Mouse (Mus musculus): ENCODE measurements around the gene Pard3b.
"Not testable (repeated sequence)": the region's sequence is repeated elsewhere in the genome, so short reads cannot be mapped to it uniquely, and the experiment has no call there.

Gene Pard3b

DNA sequence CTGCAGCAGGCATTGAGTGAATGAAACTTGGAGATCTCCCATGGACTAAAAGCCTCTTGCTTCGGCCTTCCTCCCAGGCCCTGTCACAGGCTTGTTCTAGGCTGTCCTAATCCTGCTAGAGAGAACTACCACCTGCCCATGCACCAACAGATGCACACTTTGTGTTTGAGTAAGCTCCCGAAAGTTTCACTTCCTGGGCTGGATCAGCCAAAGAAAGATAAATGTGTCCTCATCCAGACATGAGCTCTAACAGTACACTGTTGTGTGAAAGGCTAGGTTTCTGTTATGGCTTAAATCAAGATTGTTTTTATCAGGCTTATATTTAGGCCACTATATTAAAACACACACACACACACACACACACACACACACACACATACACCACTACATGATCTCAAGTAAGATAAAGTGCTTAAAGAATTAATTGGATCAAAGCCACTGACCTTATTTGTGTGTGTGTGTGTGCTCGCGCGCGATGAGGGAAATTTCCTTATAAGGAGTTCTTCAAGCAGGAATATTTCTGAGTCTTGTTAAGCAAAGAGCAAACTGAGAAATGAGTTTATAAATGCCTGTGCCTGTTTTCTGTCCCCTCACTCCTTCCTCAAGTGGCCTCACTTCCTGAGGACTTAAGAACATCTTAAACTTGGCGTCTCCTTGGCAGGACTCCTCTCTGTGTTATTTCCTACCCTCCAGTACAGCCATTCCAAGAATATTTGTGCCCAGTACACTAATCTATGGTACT, 940.6 kb downstream of the Pard3b start:
- DNase-seq (ENCODE audit: low spot score), result peak; percentile 26

GRCm38 (mm10) chr1:62580314-62580935, 941.8 kb downstream of the Pard3b start:
- no peak for DNase-seq (ENCODE audit: low spot score)

DNA sequence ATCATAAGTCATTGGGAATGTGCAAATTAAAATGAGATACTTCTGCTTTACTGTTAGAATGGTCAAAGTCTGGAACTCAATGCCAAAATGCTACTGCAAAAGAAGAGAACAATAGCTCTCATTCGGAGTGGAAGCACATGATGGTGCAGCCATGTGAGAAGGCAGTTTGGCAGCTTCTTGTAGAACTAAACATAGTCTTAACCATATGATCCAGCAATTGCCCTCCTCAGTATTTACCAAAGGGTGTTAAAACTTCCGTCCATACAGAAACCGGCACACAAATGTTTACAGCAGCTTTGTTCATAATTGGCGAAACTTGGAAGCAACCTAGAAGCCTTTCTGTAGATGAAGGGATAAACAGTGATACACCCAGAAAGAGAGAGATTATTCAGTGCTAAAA, 943.9 kb downstream of the Pard3b start:
- DNase-seq (ENCODE audit: low spot score), result no peak

GRCm38 (mm10) chr1:62587536-62587935, 948.9 kb downstream of the Pard3b start:
- no peak for DNase-seq (ENCODE audit: low spot score)

- peak; percentile 41 for DNase-seq (ENCODE audit: low spot score)
Measured at GRCm38 (mm10) chr1:62591296-62592031, 952.8 kb downstream of the Pard3b start.

DNA sequence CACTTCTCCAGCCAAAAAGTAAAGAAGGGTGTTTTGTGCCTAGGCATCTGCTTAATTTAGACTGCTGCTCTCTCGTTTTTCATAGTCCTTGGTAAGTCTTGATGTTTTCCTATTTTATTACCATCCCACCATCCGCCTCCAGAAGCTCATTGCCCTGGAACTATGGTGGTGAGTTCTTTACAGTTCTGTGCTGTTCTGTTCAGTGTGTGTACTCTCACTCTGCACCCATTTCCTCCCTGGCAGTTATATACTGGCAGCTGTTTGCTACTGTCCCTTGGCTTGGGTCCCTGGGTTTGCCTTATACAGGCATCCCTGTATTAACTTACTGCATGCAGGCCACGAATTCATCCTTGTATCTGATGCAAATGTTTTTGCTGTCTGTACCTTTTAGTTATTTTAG, 956.8 kb downstream of the Pard3b start:
- no peak for DNase-seq (ENCODE audit: low spot score)

GRCm38 (mm10) chr1:62597751-62598400, 959.3 kb downstream of the Pard3b start:
- no peak for DNase-seq (ENCODE audit: low spot score)

DNA sequence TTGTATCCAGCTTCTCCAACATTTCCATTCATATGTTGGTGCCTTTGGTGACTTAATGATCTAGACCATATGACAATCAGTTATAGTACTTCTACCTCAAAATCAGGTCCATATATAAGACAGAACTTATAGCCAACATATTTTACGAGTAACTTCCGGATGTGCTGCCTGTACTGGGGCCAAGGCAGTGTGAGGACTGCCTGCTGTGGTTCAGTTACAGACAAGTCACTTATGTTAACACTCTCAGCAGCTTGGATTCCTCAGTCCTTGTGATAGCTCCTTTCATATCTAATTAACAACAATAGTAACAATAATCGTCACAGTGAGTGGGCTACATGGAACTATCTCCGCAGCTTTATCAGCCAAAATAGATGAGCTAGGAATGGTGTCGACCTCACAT, 959.9 kb downstream of the Pard3b start:
- no peak for DNase-seq (ENCODE audit: low spot score)

DNA sequence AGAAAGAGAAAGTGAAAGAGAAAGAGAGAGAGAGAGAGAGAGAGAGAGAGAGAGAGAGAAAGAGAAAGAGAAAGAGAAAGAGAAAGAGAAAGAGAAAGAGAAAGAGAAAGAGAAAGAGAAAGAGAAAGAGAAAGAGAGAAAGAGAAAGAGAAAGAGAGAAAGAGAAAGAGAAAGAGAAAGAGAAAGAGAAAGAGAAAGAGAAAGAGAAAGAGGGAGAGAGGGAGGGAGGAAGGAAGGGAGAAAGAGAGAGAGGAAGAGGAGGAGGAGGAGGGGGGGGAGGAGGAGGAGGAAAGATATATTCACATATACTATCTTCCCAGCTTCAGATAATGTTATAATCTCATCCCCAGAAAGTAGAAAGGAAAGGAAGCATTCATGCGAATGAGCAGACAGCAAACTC, 966.0 kb downstream of the Pard3b start:
- not testable (repeated sequence) for DNase-seq (ENCODE audit: low spot score)

DNA sequence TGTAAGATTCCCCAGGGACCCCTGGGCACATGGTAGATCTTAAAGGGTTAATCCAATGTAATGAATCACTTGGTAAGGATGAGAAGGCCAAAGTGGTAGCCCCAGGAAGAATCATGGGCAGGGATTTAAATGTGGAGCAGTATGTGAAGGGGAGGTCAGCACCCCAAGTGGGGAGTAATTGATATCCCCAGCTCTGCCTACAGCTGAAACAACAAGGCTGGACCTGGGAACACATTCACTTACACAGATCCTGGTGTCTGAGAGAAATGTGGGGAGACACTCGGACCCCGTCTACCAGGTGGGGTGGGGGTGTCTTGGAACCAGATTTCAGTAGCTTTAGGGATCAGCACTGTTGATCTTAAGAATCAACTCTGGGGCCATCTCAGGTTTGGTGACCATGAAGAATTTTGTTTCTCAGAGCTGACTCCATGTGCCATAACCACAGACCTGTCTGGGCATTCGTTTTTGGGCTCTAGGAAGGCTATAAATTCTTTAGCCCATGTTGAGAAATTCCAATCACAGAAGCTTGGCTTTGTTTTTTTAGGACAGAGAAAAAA, 979.6 kb downstream of the Pard3b start:
- peak; percentile 55 for DNase-seq (ENCODE audit: low spot score)

GRCm38 (mm10) chr1:62619456-62619855, 980.8 kb downstream of the Pard3b start:
- DNase-seq (ENCODE audit: low spot score), result no peak

GRCm38 (mm10) chr1:62622447-62622846, 983.8 kb downstream of the Pard3b start:
- DNase-seq (ENCODE audit: low spot score), result no peak

DNA sequence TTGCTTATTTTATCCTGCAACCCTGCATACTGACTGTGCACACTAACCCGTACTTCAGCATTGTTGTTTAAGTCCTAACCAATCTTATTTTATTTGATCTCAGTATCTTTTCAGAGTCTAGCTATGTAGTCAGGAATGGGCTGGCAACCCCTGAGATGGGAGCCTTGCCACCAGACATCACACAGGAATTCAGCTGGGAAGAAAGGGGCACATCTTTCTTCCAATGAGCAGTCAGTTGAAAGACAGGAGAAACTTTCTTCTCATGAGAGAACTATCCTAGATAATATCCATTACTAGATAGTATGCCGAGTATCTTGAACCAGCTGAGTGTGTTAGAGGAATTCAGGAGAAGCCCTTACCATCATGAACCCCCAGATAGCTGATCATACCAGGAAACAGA, 985.5 kb downstream of the Pard3b start:
- no peak for DNase-seq (ENCODE audit: low spot score)

- no peak for DNase-seq (ENCODE audit: low spot score)
Measured at GRCm38 (mm10) chr1:62624836-62625235, 986.2 kb downstream of the Pard3b start.

DNA sequence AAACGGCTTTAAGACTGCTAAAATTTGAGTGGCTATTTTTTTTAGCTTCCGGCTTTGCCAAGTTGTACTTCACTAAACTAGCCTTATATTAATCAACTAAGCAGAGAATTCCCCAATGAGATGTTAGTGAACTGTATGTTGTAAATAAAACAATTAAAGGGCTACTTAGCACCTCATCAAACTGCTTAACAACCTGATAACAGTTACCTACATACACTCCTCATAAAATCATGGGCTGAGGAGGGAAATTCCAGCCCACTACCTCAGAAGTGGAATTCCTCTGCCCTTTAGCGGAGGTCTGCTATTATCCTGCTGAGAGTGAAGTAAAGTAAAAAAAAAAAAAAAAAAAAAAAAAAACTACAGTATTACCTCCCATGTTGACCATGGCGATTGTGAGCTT, 986.7 kb downstream of the Pard3b start:
- no peak for DNase-seq (ENCODE audit: low spot score)

DNA sequence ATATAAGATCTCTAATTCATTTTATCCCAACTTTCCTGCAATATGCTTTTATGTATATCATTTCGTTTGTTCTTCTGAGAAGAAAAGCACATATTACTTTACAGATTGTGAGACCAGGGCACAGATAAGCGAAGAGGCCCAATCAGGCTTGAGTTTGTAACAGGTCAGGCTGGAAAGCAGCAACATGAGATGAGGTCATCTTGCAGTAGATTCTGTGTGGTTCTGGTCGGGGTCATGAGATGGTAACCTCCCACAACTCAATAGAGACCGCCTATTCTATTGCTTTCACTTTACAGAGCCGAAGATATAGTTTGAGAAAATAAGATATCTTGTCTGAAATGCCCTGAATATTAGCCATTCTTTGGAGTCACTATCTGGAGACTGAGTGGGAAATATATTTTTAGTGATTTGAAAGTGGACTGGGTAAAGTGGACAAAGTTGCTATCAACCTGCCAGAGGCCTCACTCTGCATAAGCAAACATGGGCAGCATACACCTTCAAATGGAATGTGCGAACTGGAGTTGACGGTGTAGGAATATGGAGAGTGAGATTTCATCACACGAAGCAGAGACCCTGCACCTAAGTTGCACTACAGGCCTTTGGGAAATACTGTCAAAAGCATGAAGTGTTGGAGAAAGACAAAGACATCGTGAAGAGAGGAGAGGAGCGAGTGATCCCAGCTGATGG, 987.3 kb downstream of the Pard3b start:
- DNase-seq (ENCODE audit: low spot score), result no peak

DNA sequence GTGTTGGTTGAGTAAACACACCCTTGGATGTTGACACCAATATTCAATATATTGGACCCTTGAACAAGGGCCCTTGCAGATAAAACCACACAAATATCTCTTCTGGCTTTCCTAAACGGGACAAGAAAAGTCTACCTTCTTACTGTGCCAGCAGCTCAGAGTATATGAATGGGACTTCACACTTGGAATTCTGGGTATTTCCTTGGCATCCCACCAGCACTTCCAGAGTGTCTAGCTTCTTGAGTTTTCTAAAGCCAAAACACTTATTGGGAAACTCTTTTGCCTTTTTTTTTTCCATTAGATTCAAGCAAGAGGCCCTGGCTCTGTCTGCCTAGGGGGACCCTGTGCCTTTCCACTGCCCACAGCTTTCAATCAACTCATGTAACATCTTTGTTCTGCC, 991.3 kb downstream of the Pard3b start:
- no peak for DNase-seq (ENCODE audit: low spot score)

DNA sequence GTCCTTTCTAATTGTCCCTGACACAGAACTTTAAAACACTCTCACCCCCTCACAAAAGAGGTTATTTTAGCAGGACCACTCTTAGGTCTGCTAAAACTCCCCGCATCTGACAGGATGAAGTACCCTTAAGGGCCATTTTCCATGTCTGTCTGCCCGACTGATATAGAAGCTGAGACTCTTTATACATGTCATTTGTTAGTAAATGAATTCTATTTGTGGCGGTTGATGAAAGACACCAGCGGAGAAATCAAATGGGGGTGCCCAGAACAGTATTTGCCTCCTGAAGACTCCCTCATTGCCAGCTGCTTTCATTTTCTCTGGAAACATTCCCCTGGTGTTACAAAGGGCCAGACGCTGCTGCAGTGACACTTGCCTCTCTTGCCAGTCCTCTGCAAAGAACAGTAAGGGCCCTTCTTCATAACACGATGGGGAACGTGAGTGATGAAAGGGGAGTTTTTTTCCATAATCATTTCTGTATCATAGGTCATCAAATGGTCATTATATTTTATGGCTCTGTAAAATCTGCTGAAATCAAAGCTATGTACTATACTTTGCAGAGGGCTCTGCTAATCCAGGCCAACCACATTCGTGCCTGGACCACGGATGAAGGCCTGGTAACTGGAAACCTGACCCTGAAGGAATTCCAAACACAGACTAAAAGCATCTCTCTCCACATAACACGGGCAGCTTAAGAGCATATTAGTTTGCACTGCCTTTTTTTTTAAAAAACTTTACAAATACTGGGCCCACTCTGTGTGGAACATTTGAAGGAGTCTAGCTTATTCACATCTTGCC, 993.1 kb downstream of the Pard3b start:
- DNase-seq (ENCODE audit: low spot score), result peak; percentile 37

GRCm38 (mm10) chr1:62632886-62633285, 994.3 kb downstream of the Pard3b start:
- no peak for DNase-seq (ENCODE audit: low spot score)

GRCm38 (mm10) chr1:62635203-62635602, 996.6 kb downstream of the Pard3b start:
- no peak for DNase-seq (ENCODE audit: low spot score)

Measured in embryo, embryonic 10.5 days (tissue).